Mouse (Mus musculus): ENCODE results near the gene Tgfb3.

- TF ChIP-seq POLR2A (IDR thresholded peaks at IDR 0.05; ENCODE audit: low read depth, low read length), result no peak
- no peak for TF ChIP-seq CTCF (conservative IDR thresholded peaks at IDR 0.05; ENCODE audit: insufficient read depth, insufficient read length, low read depth, low read length)
Observed at GRCm38 (mm10) chr12:86095806-86096205, 17.0 kb upstream of the Tgfb3 start.
